Mouse (Mus musculus): ENCODE measurements at regions not wholly inside any gene's neighbourhood (a gene's known extent, or its start where the extent isn't known, plus 50 kb on each side); places are given as distances from the start of the nearest gene placed in this dataset.

DNA sequence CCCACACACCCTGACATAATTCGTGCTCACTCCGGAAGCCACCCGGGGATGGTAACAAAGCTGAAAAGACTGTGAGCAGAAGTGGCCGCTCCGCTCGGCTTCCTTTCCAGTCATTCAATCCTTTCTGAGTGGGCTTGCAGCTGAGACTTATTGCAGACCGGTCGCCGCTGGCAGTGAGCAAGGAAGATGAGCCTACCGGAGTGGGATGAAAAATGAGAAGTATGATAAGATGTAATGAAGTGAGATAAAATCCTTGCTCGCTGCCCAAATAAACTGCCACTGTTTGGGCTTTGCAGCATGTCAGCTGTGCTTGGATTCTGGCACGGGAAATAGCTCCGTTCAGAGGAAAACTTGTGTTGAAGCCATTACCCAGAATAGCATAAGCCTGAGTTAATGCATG lies 82.7 kb upstream of the Lingo2 start:
- no peak for ATAC-seq (replicated peaks)
- H3K27me3 ChIP-seq (replicated peaks): no peaks in the 10 kb centered on the region
- peak overlapping the region; percentile 25; the same call in 1 of the 2 replicates for H3K4me2 ChIP-seq
- H3K9ac ChIP-seq: no peak overlapping the region
- no peaks in the 10 kb centered on the region for H3K36me3 ChIP-seq (replicated peaks)
- H3K27ac ChIP-seq: no peak overlapping the region
- WGBS: 57% methylated on average over 13 of the region's 13 CpGs
- H3K4me3 ChIP-seq: 0 out of 2 replicates have a peak overlapping the region, but pooled peaks have one; percentile 1
- H3K4me1 ChIP-seq: no peaks in the 10 kb centered on the region
- H3K9me3 ChIP-seq: no peaks in the 10 kb centered on the region
